Mouse (Mus musculus) limb, embryonic 12.5 days (tissue): ENCODE data around the gene Taf6. TPM values are rescaled to one million over a fixed set of nuclear protein-coding genes. Genes with fewer than 3 reads are reported as not detected.
A peak's percentile ranks its signal among the peaks of the same experiment; 100 is the strongest.
"Not testable (repeated sequence)": the region's sequence is repeated elsewhere in the genome, so short reads cannot be mapped to it uniquely, and the experiment has no call there.

Source experiments
- ATAC-seq: fragments of 200-750 bp; cut with Nextera tagmentation; 2 replicates; pipeline ENCODE4 v1.8.0; 2017; ENCODE audit warnings: low read depth, moderate TSS enrichment; ENCODE audit not compliant: insufficient number of reproducible peaks, insufficient read depth, low FRiP score, low TSS enrichment
- H3K27ac ChIP-seq: fragments of 300-500 bp; sonication (generic); 2 replicates; pipeline ENCODE4 v1.5.1; 2016; ENCODE audit warnings: mild to moderate bottlenecking, moderate library complexity
- H3K27me3 ChIP-seq: fragments of 300-500 bp; sonication (generic); 2 replicates; pipeline ENCODE4 v1.6.1; 2016; ENCODE audit warnings: mild to moderate bottlenecking, moderate library complexity
- H3K36me3 ChIP-seq: fragments of 300-500 bp; sonication (generic); 2 replicates; pipeline ENCODE4 v1.6.1; 2016; ENCODE audit warnings: mild to moderate bottlenecking, moderate library complexity
- H3K4me1 ChIP-seq: fragments of 300-500 bp; sonication (generic); replicated peaks from 2 replicates; pipeline ENCODE4 v1.6.1; 2016
- H3K4me2 ChIP-seq: fragments of 300-500 bp; sonication (generic); 2 replicates; pipeline ENCODE4 v1.6.1; 2016; ENCODE audit warnings: mild to moderate bottlenecking, moderate library complexity
- H3K4me3 ChIP-seq: fragments of 300-500 bp; sonication (generic); replicated peaks from 2 replicates; pipeline ENCODE4 v1.5.1; 2016; ENCODE audit warnings: mild to moderate bottlenecking
- H3K9ac ChIP-seq: fragments of 300-500 bp; sonication (generic); replicated peaks from 2 replicates; pipeline ENCODE4 v1.6.1; 2016; ENCODE audit warnings: mild to moderate bottlenecking, moderate library complexity
- H3K9me3 ChIP-seq: fragments of 300-500 bp; sonication (generic); 2 replicates; pipeline ENCODE4 v1.6.1; 2016; ENCODE audit warnings: mild to moderate bottlenecking, moderate library complexity
- WGBS: fragments of 180-500 bp; shearing (Covaris S2); methylation state at CpG from one replicate; pipeline ENCODE4 v1.1.7; 2016; 5-methylcytosine and 5-hydroxymethylcytosine counted together
- polyA plus RNA-seq: library from polyadenylated mRNA; unstranded; fragments of >200 nt; fragmentation: Nextera tagmentation; extraction: Ambion mirVana; gene quantifications from 2 replicates; pipeline ENCODE4 v1.2.1, GENCODE M21; 2016

Gene Taf6
- polyA plus RNA-seq = 114 and 122 TPM in 2 replicates

DNA sequence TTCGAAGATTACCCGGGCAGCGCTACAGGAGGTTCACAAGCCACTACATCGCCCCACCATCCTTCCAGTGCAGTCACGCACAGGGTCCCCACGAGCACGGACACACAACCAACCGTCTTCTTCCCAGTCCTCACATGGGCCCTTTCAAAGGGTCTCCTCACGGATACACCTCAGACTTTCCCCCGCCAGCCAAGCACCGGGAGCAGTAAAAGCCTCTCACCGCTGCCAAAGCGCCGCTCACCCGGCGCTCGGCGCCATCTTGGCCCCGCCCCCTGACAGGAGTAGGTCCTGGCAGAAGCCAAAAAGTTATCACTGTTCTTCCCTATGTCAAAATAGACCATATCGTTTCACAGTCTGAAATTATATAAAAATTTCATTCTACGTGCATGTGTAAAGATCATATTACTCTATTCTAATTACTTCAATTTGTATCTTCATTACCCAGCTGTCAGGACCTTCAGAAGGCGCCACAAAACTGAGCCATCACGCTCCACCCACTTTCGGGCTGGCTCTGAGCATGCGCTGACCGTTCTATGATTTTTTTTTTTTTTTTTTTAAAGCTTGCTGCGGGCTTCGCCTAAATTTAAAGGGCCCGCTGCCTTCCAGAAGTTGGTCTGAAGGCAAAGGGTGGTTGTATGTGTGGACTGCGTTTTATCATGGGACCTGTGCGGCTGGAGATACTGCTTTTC, at the start of gene Taf6, which contains the start of gene Cnpy4:
Gene Taf6 (minus strand): TSS at position 502 of the 689 bp plus-strand sequence.
Gene Cnpy4 (plus strand): TSS at position 536 of the 689 bp plus-strand sequence.
- peak within 1 kb of the TSS; percentile 83 for H3K9ac ChIP-seq
- peak within 1 kb of the TSS; percentile 75 for H3K4me2 ChIP-seq
- under 1% methylated on average over 31 of the region's 31 CpGs for WGBS
- H3K4me1 ChIP-seq = peaks cover 15% of the 10 kb centered on the region
- H3K27me3 ChIP-seq = no peaks in the 10 kb centered on the region
- peak within 1 kb of the TSS; percentile 83 for H3K27ac ChIP-seq
- H3K4me3 ChIP-seq = peak within 1 kb of the TSS; percentile 71
- peak; percentile 74 for ATAC-seq
- no peaks in the 10 kb centered on the region for H3K9me3 ChIP-seq
- peaks cover 55% of the 10 kb centered on the region for H3K36me3 ChIP-seq

DNA sequence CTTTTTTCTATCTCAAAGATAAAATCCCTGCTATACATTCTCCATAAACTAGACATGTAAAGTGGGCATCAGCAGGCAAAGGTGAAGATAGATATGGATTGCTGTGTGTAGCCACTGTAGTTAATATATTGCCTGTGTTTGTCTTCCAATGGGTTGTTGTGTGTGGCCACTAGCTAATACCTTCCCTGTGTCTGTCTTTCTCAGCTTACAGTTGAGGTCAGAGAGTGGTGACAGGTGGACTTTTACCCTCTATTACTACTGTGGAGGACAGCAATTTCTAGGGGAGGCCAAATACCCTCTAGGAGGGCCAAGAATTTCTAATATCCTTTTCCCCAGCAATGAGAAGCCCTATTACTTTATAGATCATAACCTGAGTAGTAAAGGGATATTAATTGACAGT, 47.0 kb upstream of the Taf6 start:
- Histone ChIP-seq H3K9ac (no peak overlapping the region), H3K9me3 (no peaks in the 10 kb centered on the region), H3K4me3 (no peak overlapping the region), H3K27ac (no peak overlapping the region), H3K27me3 (no peaks in the 10 kb centered on the region), H3K36me3 (no peaks in the 10 kb centered on the region), H3K4me1 (no peaks in the 10 kb centered on the region), H3K4me2 (no peak overlapping the region)
- no peak for ATAC-seq

DNA sequence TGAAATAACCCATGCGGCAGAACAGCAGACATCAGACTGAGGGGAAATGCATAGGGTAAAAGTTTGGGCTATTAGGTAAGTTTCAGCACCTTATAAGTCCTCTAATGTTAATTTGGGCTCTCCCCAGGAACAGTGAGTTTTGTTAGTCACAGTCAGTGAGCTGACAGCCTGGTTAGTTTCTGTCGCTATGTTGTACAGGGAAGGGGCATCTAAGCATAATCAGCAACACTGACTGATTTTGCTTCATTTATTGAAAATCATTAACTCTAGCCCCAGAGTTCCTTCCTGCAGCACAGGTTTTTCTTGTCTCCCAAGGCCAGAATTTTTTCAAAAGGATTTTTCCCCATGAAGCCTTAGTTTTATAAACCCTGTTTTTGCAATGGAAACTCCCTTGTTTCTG, 46.5 kb upstream of the Taf6 start:
- Histone ChIP-seq H3K9me3 (no peaks in the 10 kb centered on the region), H3K36me3 (no peaks in the 10 kb centered on the region), H3K9ac (no peak overlapping the region), H3K27me3 (no peaks in the 10 kb centered on the region), H3K4me2 (no peak overlapping the region), H3K4me3 (no peak overlapping the region), H3K27ac (no peak overlapping the region), H3K4me1 (no peaks in the 10 kb centered on the region)
- WGBS = 81% methylated on average over 2 of the region's 2 CpGs
- no peak for ATAC-seq

DNA sequence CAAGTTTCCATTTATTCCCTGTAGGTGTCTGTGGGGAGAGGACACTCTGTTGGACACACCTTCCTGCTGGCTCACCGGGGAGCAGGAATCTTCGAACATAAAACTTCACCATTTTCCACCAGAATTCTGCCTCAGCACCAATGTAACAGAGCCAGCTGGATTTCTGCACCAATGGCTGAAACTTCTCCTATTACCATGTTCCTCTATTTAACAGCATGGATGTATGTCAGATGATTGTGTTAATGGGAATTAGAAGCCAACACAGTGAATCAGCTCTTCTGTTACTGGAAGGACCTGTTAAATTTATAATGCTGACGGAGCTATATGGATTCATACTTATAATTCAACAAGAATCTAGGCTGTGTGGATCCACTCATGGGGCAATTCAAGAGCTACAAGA, 42.3 kb upstream of the Taf6 start:
- Histone ChIP-seq H3K9me3 (no peaks in the 10 kb centered on the region), H3K27ac (no peak overlapping the region), H3K36me3 (no peaks in the 10 kb centered on the region), H3K9ac (no peak overlapping the region), H3K4me3 (no peak overlapping the region), H3K4me1 (no peaks in the 10 kb centered on the region), H3K4me2 (no peak overlapping the region), H3K27me3 (no peaks in the 10 kb centered on the region)
- no peak for ATAC-seq
- WGBS = 90% methylated on average over 3 of the region's 3 CpGs

DNA sequence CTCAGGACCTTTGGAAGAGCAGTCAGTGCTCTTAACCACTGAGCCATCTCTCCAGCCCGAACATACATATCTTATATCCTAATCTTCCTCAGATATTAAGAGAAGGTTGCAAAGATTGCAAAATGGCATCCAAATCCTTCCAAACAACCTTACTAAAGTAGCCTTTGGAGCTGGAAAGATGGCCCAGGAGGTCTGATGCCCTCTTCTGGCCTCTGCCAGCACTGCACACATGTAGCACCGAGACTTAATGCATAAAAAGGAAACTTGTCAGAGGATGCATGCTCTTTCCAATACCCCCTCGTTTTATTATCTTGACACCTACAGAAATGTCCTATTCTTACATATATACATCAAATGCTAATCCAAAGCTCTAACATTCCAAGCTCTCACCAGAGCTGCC, 40.8 kb upstream of the Taf6 start:
- Histone ChIP-seq H3K4me1 (no peaks in the 10 kb centered on the region), H3K36me3 (no peaks in the 10 kb centered on the region), H3K9me3 (no peaks in the 10 kb centered on the region), H3K9ac (no peak overlapping the region), H3K27ac (no peak overlapping the region), H3K4me3 (no peak overlapping the region), H3K4me2 (no peak overlapping the region), H3K27me3 (no peaks in the 10 kb centered on the region)
- WGBS = 55% methylated on average over 3 of the region's 3 CpGs
- ATAC-seq = no peak

DNA sequence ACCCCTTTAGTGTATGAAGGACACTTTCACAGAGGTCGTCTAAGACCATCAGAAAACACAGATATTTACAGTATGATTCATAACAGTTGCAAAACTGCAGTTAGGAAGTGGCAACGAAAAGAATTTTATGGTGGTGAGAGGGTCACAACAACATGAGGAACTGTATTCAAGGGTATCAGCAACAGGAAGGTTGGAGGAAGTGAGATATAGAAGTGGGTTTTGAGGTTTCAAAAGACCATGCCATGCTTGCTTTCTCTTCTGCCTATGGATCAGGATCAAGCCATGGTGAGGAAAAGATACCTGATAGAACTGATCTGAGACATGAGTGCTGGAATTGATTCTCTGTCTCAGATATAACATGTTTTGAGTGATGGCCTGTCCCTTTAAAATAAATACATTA, 40.1 kb upstream of the Taf6 start:
- Histone ChIP-seq H3K4me1 (no peaks in the 10 kb centered on the region), H3K9ac (no peak overlapping the region), H3K4me3 (no peak overlapping the region), H3K9me3 (no peaks in the 10 kb centered on the region), H3K4me2 (no peak overlapping the region), H3K27ac (no peak overlapping the region), H3K36me3 (no peaks in the 10 kb centered on the region), H3K27me3 (no peaks in the 10 kb centered on the region)
- WGBS = 80% methylated on average over 2 of the region's 2 CpGs
- ATAC-seq = no peak

DNA sequence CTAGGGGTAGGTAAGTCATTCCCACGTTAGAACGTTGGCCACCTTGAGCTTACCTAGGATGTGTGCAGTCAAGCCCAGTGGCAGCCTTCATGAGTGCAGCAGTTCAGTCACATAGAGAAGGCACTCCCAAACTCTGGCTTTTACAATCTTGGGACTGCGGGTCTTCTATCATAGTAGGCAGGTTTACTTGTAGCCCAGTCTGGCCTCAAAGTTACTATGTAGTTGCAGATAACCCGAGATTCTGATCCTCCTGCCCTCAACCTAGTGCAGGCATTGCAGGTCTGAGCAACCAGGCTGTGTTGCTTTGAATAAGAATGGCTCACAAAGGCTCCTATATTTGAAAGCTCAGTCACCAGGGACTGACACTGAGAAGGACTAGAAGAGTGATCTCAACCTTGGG, 39.2 kb upstream of the Taf6 start:
- 74% methylated on average over 4 of the region's 4 CpGs for WGBS
- Histone ChIP-seq H3K9me3 (no peaks in the 10 kb centered on the region), H3K4me2 (no peak overlapping the region), H3K27ac (no peak overlapping the region), H3K36me3 (no peaks in the 10 kb centered on the region), H3K9ac (no peak overlapping the region), H3K4me1 (no peaks in the 10 kb centered on the region), H3K27me3 (no peaks in the 10 kb centered on the region), H3K4me3 (no peak overlapping the region)
- ATAC-seq = no peak

DNA sequence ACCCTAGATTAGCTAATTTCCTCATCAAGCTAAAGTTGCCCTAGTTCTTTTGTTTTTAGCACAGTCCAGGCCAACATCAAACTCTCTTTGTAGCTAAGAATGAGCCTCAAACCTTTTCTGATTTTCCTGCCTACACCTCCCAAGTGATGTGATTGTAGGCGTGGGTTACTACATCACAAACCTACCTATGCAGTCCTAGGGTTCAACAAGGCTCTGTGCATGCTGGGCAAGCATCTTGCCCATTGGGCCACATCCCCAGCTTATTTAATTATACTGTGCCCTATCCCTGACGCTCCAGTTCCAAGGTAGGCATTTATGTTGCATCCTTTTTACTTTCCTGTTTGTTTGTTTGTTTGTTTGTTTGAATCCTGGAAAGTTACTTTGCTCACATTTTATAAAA, 38.4 kb upstream of the Taf6 start, which contains the start of gene Nxpe5:
Gene Nxpe5 (plus strand): TSS at position 199 of the 400 bp plus-strand sequence.
- no peak within 1 kb of the TSS for H3K4me2 ChIP-seq
- no peak within 1 kb of the TSS for H3K9ac ChIP-seq
- H3K4me3 ChIP-seq = no peak within 1 kb of the TSS
- no peaks in the 10 kb centered on the region for H3K36me3 ChIP-seq
- H3K27ac ChIP-seq = no peak within 1 kb of the TSS
- ATAC-seq = no peak
- no peaks in the 10 kb centered on the region for H3K4me1 ChIP-seq
- 53% methylated on average over 2 of the region's 2 CpGs for WGBS
- no peaks in the 10 kb centered on the region for H3K27me3 ChIP-seq
- H3K9me3 ChIP-seq = no peaks in the 10 kb centered on the region

DNA sequence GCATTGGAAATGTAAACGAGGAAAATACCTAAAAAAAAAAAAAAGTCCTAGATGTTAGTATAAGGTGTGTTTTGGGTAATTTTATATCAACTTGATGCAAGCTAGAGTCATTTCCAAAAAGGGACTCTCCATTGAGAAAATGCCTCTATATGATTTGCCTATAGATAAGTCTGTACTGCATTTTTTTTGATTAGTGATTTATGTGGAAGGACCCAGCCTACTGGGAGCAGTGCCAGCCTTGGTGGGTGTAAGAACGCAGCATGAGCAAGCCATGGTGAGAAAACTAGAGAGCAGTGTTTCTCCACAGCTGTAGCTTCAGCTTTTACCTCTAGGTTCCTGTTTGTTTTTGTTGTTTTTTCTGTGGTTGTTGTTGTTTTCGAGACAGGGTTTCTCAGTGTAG, 36.0 kb upstream of the Taf6 start:
- no peak for ATAC-seq
- H3K9ac ChIP-seq = no peak overlapping the region
- H3K36me3 ChIP-seq = no peaks in the 10 kb centered on the region
- WGBS = 68% methylated on average over 3 of the region's 3 CpGs
- no peak overlapping the region for H3K27ac ChIP-seq
- no peak overlapping the region for H3K4me2 ChIP-seq
- no peaks in the 10 kb centered on the region for H3K4me1 ChIP-seq
- H3K4me3 ChIP-seq = no peak overlapping the region
- H3K9me3 ChIP-seq = no peaks in the 10 kb centered on the region
- no peaks in the 10 kb centered on the region for H3K27me3 ChIP-seq

DNA sequence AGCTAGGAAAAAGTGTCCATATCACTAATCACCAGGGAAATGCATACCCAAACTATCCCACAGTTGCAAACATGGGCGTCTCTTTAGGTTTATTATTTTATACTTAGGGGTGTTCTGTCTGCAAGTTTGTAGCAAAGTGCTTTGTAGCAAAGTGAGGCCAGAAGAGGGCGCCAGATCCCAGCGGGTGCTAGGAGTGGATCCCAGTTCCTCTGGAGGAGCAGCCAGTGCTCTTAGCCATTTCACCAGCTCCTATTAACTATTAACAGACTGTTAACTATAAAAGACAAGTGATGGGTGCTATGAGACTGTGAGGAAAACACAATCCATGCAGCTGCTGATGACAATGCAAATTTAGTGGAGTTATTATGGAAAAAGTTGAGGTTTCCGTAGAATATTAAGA, 34.9 kb upstream of the Taf6 start:
- no peak overlapping the region for H3K4me3 ChIP-seq
- H3K27me3 ChIP-seq = no peaks in the 10 kb centered on the region
- H3K4me2 ChIP-seq = no peak overlapping the region
- H3K4me1 ChIP-seq = no peaks in the 10 kb centered on the region
- WGBS = 27% methylated on average over 4 of the region's 4 CpGs
- no peaks in the 10 kb centered on the region for H3K36me3 ChIP-seq
- no peak for ATAC-seq
- peaks cover 7% of the 10 kb centered on the region; the same call in 1 of the 2 replicates for H3K9me3 ChIP-seq
- H3K9ac ChIP-seq = no peak overlapping the region
- H3K27ac ChIP-seq = no peak overlapping the region

DNA sequence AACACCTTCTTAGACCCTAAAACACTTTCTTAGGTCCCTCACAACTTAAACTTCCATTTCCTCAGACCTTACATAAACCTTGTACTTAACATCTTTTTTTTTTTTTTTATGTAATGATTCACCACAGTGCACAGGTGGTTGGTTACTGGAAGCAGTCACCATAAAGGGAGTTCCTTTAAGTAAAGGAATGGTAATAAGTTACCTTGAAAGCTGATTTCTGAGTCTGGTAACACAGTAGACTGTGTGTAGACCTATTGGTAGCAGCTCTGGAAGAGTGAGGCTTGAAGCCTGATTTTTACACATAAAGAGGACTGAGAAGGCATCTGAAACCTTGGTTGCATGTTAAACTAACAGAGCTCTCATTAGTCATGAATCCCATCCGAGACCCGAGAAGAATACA, 32.6 kb upstream of the Taf6 start:
- no peak overlapping the region for H3K4me2 ChIP-seq
- H3K4me1 ChIP-seq = no peaks in the 10 kb centered on the region
- H3K36me3 ChIP-seq = no peaks in the 10 kb centered on the region
- WGBS = 70% methylated on average over 2 of the region's 2 CpGs
- no peak overlapping the region for H3K27ac ChIP-seq
- H3K27me3 ChIP-seq = no peaks in the 10 kb centered on the region
- H3K4me3 ChIP-seq = no peak overlapping the region
- H3K9ac ChIP-seq = no peak overlapping the region
- ATAC-seq = no peak
- H3K9me3 ChIP-seq = peaks cover 29% of the 10 kb centered on the region

DNA sequence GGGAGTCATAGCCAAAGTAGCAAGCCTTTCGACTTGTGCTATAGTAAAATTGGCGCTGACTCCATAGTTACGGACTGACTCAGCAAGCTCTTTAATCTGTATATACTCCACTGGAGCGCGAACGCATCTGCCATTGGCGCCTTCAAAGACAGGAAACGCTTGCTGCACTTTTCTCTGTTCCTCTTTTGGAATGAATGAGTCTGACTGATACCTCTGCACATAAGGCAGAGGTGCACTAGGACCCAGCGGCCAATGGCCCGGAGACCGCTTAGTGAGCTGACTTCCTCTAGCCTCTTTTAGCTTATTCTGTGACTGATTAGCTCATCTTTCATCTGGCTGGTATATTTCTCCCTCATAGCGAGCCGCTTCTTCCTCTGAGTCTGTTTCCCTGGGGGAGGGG, 29.4 kb upstream of the Taf6 start:
- H3K4me2 ChIP-seq, H3K27me3 ChIP-seq, H3K4me3 ChIP-seq, ATAC-seq, H3K4me1 ChIP-seq, H3K36me3 ChIP-seq, H3K9ac ChIP-seq, H3K27ac ChIP-seq: not testable (repeated sequence)
- H3K9me3 ChIP-seq = peaks cover 33% of the 10 kb centered on the region
- WGBS = 96% methylated on average over 13 of the region's 13 CpGs
